Mouse (Mus musculus): Measurements from ENCODE around the gene Gramd1c. TPM values are rescaled to one million over a fixed set of nuclear protein-coding genes. Genes with fewer than 3 reads are reported as not detected.

The Gramd1c gene
- polyA plus RNA-seq, 2 experiments, result 4.6 to 6.7 TPM

DNA sequence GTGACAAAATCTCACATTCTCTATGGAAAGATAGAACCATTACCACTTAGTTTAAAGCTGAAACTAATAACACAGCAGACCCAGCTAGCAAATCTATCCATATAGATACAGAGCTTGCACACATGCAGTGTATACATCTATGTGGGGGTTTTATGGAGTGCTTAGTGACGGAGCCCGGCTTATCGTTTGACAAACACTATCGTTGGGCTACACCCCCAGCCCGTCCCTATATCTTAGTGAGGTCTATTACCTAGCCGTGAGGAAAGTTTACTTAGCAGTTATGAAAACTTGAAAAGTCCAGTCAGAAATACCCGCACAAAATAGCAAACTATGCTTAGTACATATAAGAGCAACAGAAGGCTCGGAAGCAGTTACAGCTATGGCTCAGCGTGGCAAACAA, 91.4 kb downstream of the Gramd1c start:
- no peak for TF ChIP-seq POLR2A (IDR thresholded peaks at IDR 0.05; ENCODE audit: borderline replicate concordance, extremely low read depth, insufficient read depth, insufficient read length)
- Histone ChIP-seq H3K4me1 (ENCODE audit: control insufficient read depth, insufficient read depth, low read length) (no peaks in the 10 kb centered on the region), H3K27me3 (ENCODE audit: control insufficient read depth, insufficient read depth, low read length) (no peaks in the 10 kb centered on the region), H3K36me3 (ENCODE audit: control insufficient read depth, insufficient read depth, low read length) (no peaks in the 10 kb centered on the region), H3K4me2 (replicated peaks; ENCODE audit: low read depth, low read length, severe bottlenecking) (no peak overlapping the region), H3K4me3 (replicated peaks; ENCODE audit: low read length) (no peak overlapping the region), H3K27ac (replicated peaks; ENCODE audit: low read depth, low read length) (no peak overlapping the region), H3K9me3 (ENCODE audit: control insufficient read depth, low read length) (no peaks in the 10 kb centered on the region), H3K9ac (ENCODE audit: low read depth, low read length, severe bottlenecking) (no peak overlapping the region)
- WGBS, result 91% methylated on average over 9 of the region's 9 CpGs
- ATAC-seq (ENCODE audit: low FRiP score, low read depth) (no peak), DNase-seq (ENCODE audit: low spot score) (no peak)

DNA sequence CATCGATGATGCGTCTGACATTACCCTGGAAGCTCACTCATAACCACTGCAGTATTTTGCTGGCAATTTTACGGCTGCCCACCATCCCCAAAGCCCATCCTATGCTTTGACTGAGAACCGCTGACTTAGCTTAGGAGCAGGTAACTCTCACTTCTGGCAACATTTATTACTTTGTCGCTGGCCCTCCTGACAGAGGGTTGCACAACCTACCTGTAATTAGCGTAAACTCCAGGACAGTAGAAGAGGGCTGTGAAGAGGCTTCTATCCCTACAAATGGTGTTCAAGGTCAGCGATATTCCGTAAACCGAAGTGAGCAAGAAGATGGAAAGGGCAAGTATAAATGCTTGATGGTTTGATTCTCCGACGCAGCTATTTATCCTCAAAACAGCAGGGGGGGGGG, 92.0 kb downstream of the Gramd1c start:
- no peak for TF ChIP-seq POLR2A (IDR thresholded peaks at IDR 0.05; ENCODE audit: borderline replicate concordance, extremely low read depth, insufficient read depth, insufficient read length)
- Histone ChIP-seq H3K9me3 (ENCODE audit: control insufficient read depth, low read length) (no peaks in the 10 kb centered on the region), H3K4me1 (ENCODE audit: control insufficient read depth, insufficient read depth, low read length) (no peaks in the 10 kb centered on the region), H3K9ac (ENCODE audit: low read depth, low read length, severe bottlenecking) (no peak overlapping the region), H3K4me2 (replicated peaks; ENCODE audit: low read depth, low read length, severe bottlenecking) (no peak overlapping the region), H3K27me3 (ENCODE audit: control insufficient read depth, insufficient read depth, low read length) (no peaks in the 10 kb centered on the region), H3K4me3 (replicated peaks; ENCODE audit: low read length) (no peak overlapping the region), H3K27ac (replicated peaks; ENCODE audit: low read depth, low read length) (no peak overlapping the region), H3K36me3 (ENCODE audit: control insufficient read depth, insufficient read depth, low read length) (no peaks in the 10 kb centered on the region)
- DNase-seq (ENCODE audit: low spot score) (no peak), ATAC-seq (ENCODE audit: low FRiP score, low read depth) (no peak)
- WGBS, result 93% methylated on average over 11 of the region's 11 CpGs

DNA sequence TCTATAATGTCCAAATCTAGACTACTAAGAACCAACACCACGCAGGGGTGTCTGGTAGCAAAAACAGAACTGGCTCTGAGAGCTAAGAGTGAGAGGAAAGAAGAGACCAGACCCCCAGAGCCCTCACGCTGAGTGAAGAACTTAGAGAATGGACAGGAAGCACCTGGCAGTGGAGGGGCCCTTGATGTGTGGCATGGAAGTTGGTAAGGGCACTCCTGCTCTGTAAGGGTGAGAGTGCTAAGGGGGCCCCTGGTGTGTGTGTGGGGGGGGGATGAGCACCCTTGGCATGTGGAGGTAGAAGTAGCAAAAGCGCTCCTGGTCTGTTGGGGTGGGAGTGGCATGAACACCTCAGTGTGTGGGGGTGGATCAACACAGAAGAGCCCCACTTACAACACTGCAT, 92.7 kb downstream of the Gramd1c start:
- WGBS, result 77% methylated on average over 3 of the region's 3 CpGs
- Histone ChIP-seq H3K36me3 (ENCODE audit: control insufficient read depth, insufficient read depth, low read length) (no peaks in the 10 kb centered on the region), H3K4me2 (replicated peaks; ENCODE audit: low read depth, low read length, severe bottlenecking) (no peak overlapping the region), H3K9me3 (ENCODE audit: control insufficient read depth, low read length) (no peaks in the 10 kb centered on the region), H3K27ac (replicated peaks; ENCODE audit: low read depth, low read length) (no peak overlapping the region), H3K4me3 (replicated peaks; ENCODE audit: low read length) (no peak overlapping the region), H3K27me3 (ENCODE audit: control insufficient read depth, insufficient read depth, low read length) (no peaks in the 10 kb centered on the region), H3K9ac (ENCODE audit: low read depth, low read length, severe bottlenecking) (no peak overlapping the region), H3K4me1 (ENCODE audit: control insufficient read depth, insufficient read depth, low read length) (no peaks in the 10 kb centered on the region)
- no peak for TF ChIP-seq POLR2A (IDR thresholded peaks at IDR 0.05; ENCODE audit: borderline replicate concordance, extremely low read depth, insufficient read depth, insufficient read length)
- DNase-seq (ENCODE audit: low spot score), result no peak
- no peak for ATAC-seq (ENCODE audit: low FRiP score, low read depth)

DNA sequence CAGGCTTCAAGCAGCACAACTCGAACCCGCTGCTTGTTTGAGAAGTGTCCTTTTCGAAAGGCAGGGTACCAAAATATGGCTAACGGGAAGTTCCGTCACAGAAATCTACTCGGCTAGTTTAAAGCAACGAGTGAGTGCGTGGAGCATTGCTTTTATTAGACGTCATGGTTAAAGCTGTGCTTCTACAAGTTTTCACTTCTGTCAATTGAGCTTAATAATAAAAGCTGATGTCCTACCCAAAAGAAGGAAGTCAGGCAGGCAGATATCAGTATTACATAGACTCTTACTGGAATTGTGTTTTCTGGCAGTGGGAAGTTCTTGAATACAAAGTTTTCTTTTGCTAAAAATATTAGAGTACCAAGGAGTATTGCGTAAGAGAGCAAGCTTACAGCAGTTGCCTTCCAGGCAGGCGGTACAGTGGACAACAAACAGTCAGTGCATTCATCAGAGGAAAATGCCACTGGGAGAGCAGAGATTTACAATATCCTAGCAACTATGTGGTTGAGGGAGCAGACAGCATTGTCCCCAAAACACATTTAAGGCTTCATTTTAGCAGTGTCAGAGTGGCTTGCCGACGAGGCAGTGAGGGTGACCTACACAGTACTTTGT, 97.3 kb downstream of the Gramd1c start:
- Histone ChIP-seq H3K4me3 (replicated peaks; ENCODE audit: low read length) (no peak overlapping the region), H3K9me3 (ENCODE audit: control insufficient read depth, low read length) (no peaks in the 10 kb centered on the region), H3K4me2 (replicated peaks; ENCODE audit: low read depth, low read length, severe bottlenecking) (no peak overlapping the region), H3K27ac (replicated peaks; ENCODE audit: low read depth, low read length) (no peak overlapping the region), H3K27me3 (ENCODE audit: control insufficient read depth, insufficient read depth, low read length) (no peaks in the 10 kb centered on the region), H3K9ac (ENCODE audit: low read depth, low read length, severe bottlenecking) (no peak overlapping the region), H3K4me1 (ENCODE audit: control insufficient read depth, insufficient read depth, low read length) (no peaks in the 10 kb centered on the region), H3K36me3 (ENCODE audit: control insufficient read depth, insufficient read depth, low read length) (no peaks in the 10 kb centered on the region)
- no peak for TF ChIP-seq POLR2A (IDR thresholded peaks at IDR 0.05; ENCODE audit: borderline replicate concordance, extremely low read depth, insufficient read depth, insufficient read length)
- 87% methylated on average over 13 of the region's 13 CpGs for WGBS
- ATAC-seq (ENCODE audit: low FRiP score, low read depth), result no peak
- no peak for DNase-seq (ENCODE audit: low spot score)

DNA sequence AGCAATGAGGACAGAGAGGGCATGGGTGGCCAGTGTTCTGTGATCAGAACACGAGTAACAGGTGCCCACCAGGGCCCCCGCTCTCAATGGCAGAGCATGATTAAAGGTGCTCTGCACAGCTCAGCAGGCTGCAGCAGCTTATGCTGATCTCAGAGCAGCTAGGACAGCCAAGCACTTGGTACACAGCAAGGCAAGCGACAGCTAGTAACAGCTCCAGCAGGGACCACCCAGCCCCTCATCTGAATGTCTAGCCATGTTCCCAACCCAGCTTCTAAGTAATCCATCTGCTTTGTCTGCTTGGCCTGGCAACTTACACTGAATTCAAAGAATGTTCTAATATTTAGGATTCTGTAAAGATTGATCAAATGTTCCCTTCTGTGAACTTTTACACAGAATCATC, 99.4 kb downstream of the Gramd1c start:
- no peak overlapping the region for H3K9ac ChIP-seq (ENCODE audit: low read depth, low read length, severe bottlenecking)
- DNase-seq (ENCODE audit: low spot score), result no peak
- H3K9me3 ChIP-seq (ENCODE audit: control insufficient read depth, low read length), result no peaks in the 10 kb centered on the region
- no peak overlapping the region for H3K4me3 ChIP-seq (replicated peaks; ENCODE audit: low read length)
- no peaks in the 10 kb centered on the region for H3K4me1 ChIP-seq (ENCODE audit: control insufficient read depth, insufficient read depth, low read length)
- no peaks in the 10 kb centered on the region for H3K36me3 ChIP-seq (ENCODE audit: control insufficient read depth, insufficient read depth, low read length)
- H3K4me2 ChIP-seq (replicated peaks; ENCODE audit: low read depth, low read length, severe bottlenecking), result no peak overlapping the region
- TF ChIP-seq POLR2A (IDR thresholded peaks at IDR 0.05; ENCODE audit: borderline replicate concordance, extremely low read depth, insufficient read depth, insufficient read length), result no peak
- no peak overlapping the region for H3K27ac ChIP-seq (replicated peaks; ENCODE audit: low read depth, low read length)
- H3K27me3 ChIP-seq (ENCODE audit: control insufficient read depth, insufficient read depth, low read length), result no peaks in the 10 kb centered on the region
- WGBS, result 80% methylated on average over 3 of the region's 3 CpGs
- no peak for ATAC-seq (ENCODE audit: low FRiP score, low read depth)

DNA sequence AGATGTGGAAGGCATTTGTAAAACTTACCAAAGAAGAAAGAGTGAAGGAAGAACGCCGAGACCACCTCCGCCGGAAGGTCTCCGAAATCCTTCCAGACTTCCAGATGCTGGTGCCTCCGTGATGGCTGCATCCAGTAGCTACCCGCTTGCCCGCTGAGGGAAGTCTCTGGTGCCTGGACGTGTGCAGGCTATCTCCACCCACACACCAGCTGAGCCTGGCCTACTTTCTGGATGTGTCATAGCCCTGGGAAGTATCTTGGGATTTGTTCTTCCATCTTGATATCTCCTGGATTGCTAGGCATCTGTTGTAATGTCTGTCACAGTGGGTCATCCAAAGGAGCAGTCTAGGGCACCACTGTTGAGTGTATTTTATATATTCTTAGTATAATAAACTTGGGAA, 99.9 kb downstream of the Gramd1c start:
- Histone ChIP-seq H3K4me3 (replicated peaks; ENCODE audit: low read length) (no peak overlapping the region), H3K9me3 (ENCODE audit: control insufficient read depth, low read length) (no peaks in the 10 kb centered on the region), H3K36me3 (ENCODE audit: control insufficient read depth, insufficient read depth, low read length) (no peaks in the 10 kb centered on the region), H3K4me2 (replicated peaks; ENCODE audit: low read depth, low read length, severe bottlenecking) (no peak overlapping the region), H3K4me1 (ENCODE audit: control insufficient read depth, insufficient read depth, low read length) (no peaks in the 10 kb centered on the region), H3K27ac (replicated peaks; ENCODE audit: low read depth, low read length) (no peak overlapping the region), H3K27me3 (ENCODE audit: control insufficient read depth, insufficient read depth, low read length) (no peaks in the 10 kb centered on the region), H3K9ac (ENCODE audit: low read depth, low read length, severe bottlenecking) (no peak overlapping the region)
- TF ChIP-seq POLR2A (IDR thresholded peaks at IDR 0.05; ENCODE audit: borderline replicate concordance, extremely low read depth, insufficient read depth, insufficient read length), result no peak
- DNase-seq (ENCODE audit: low spot score) (no peak), ATAC-seq (ENCODE audit: low FRiP score, low read depth) (no peak)
- 92% methylated on average over 9 of the region's 9 CpGs for WGBS

All from limb, embryonic 14.5 days (tissue).